ENCODE assay signal across 8 mouse cellular contexts in genomic region chr1:132416244-132416942, GRCm38 (mm10). TPM values are rescaled to one million over a fixed set of nuclear protein-coding genes. Genes with fewer than 3 reads are reported as not detected.
A peak's percentile ranks its signal among the peaks of the same experiment; 100 is the strongest.
DNase-seq lines count a peak whose midpoint lies in the region; ATAC-seq and TF ChIP-seq lines count a peak whose summit lies in the region.

No protein-coding gene starts in this region.

- H3K9me3 ChIP-seq in heart, postnatal 0 days (replicated peaks; ENCODE audit: control insufficient read depth, low read length), result no peaks in the 10 kb centered on the region
- H3K9me3 ChIP-seq in stomach, embryonic 14.5 days (ENCODE audit: control insufficient read depth, low read depth, low read length), result no peaks in the 10 kb centered on the region

- no peak for ATAC-seq in heart, postnatal 0 days (ENCODE audit: insufficient read depth, low read depth)
- no peak for ATAC-seq in stomach, embryonic 14.5 days (ENCODE audit: insufficient number of reproducible peaks, insufficient read depth, low FRiP score, low read depth)
- no peak for ATAC-seq in frontal cortex, adult (ENCODE audit: low TSS enrichment)

- H3K36me3 ChIP-seq in spleen, adult 2 months (ENCODE audit: control insufficient read depth, insufficient read depth, low read length), result no peaks in the 10 kb centered on the region
- H3K36me3 ChIP-seq in heart, postnatal 0 days (replicated peaks; ENCODE audit: control insufficient read depth, insufficient read depth, low read length), result no peaks in the 10 kb centered on the region
- H3K36me3 ChIP-seq in stomach, embryonic 14.5 days (ENCODE audit: control insufficient read depth, insufficient read depth, low read length), result no peaks in the 10 kb centered on the region

- H3K4me1 ChIP-seq in spleen, adult 2 months (ENCODE audit: control insufficient read depth, insufficient read depth, insufficient read length), result no peaks in the 10 kb centered on the region; the same call in 1 of the 2 replicates
- peaks cover 13% of the 10 kb centered on the region for H3K4me1 ChIP-seq in heart, postnatal 0 days (ENCODE audit: control insufficient read depth, insufficient read depth)
- peaks cover 15% of the 10 kb centered on the region; the same call in 1 of the 2 replicates for H3K4me1 ChIP-seq in stomach, embryonic 14.5 days (ENCODE audit: control insufficient read depth, insufficient read depth, low read length)

- no peak for TF ChIP-seq EP300 in heart, postnatal 0 days (IDR thresholded peaks at IDR 0.05; ENCODE audit: low read depth)

- no peak overlapping the region for H3K27ac ChIP-seq in spleen, adult 2 months (ENCODE audit: insufficient read depth, low read length)
- no peak overlapping the region for H3K27ac ChIP-seq in heart, postnatal 0 days (ENCODE audit: low read depth)
- H3K27ac ChIP-seq in stomach, embryonic 14.5 days (ENCODE audit: low read length), result no peak overlapping the region

- H3K4me3 ChIP-seq in spleen, adult 2 months (ENCODE audit: extremely low read depth, insufficient read depth, insufficient read length), result peak overlapping the region; percentile 0; the same call in 1 of the 2 replicates
- no peak overlapping the region for H3K4me3 ChIP-seq in heart, postnatal 0 days (ENCODE audit: low read depth, low read length)
- 0 out of 2 replicates have a peak overlapping the region, but pooled peaks have one; percentile 77 for H3K4me3 ChIP-seq in stomach, embryonic 14.5 days (ENCODE audit: low read depth, low read length)

- no peaks in the 10 kb centered on the region for H3K27me3 ChIP-seq in spleen, adult 2 months (ENCODE audit: control insufficient read depth, insufficient read depth, low read length)
- no peaks in the 10 kb centered on the region for H3K27me3 ChIP-seq in heart, postnatal 0 days (ENCODE audit: control insufficient read depth, insufficient read depth, low read length)
- no peaks in the 10 kb centered on the region for H3K27me3 ChIP-seq in stomach, embryonic 14.5 days (ENCODE audit: control insufficient read depth, insufficient read depth, low read length)

- 23% methylated on average over 8 of the region's 8 CpGs for WGBS in spleen, adult 2 months
- WGBS in heart, postnatal 0 days, result 52% methylated on average over 8 of the region's 8 CpGs
- WGBS in stomach, embryonic 14.5 days, result 70% methylated on average over 8 of the region's 8 CpGs

- TF ChIP-seq POLR2A in spleen, adult 2 months (IDR thresholded peaks at IDR 0.05; ENCODE audit: low read depth, low read length), result no peak

- no peak overlapping the region for H3K9ac ChIP-seq in heart, postnatal 0 days (replicated peaks; ENCODE audit: low read depth, low read length)
- H3K9ac ChIP-seq in stomach, embryonic 14.5 days (replicated peaks; ENCODE audit: low read depth, low read length), result no peak overlapping the region

- DNase-seq in heart, adult 11 months, result peak; percentile 89
- no peak for DNase-seq in heart, postnatal 36 days
- no peak for DNase-seq in spleen, adult 2 months (ENCODE audit: low read depth in 1 of 2, low spot score in 2 of 2)
- DNase-seq in spleen, adult 12 weeks (ENCODE audit: low spot score), result no peak
- no peak for DNase-seq in heart, postnatal 0 days (ENCODE audit: low spot score)
- no peak for DNase-seq in adrenal gland, postnatal 25 days

- H3K4me2 ChIP-seq in heart, postnatal 0 days (ENCODE audit: low read depth, low read length), result peak overlapping the region; percentile 89; the same call in 1 of the 2 replicates
- H3K4me2 ChIP-seq in stomach, embryonic 14.5 days (replicated peaks; ENCODE audit: low read depth, low read length), result peak overlapping the region; percentile 65

- intact Hi-C loops in heart, postnatal 36 days (cut with DNase I), result loop anchor here (1.0 to 5.0 kb wide), 3 partner anchors 20 to 104 kb away; partner anchors contain the start of gene Tmcc2

- no peak for TF ChIP-seq CTCF in spleen, adult 2 months (IDR thresholded peaks at IDR 0.05; ENCODE audit: extremely low read depth, insufficient read depth, insufficient read length, insufficient replicate concordance)
- TF ChIP-seq CTCF in heart, postnatal 0 days (IDR thresholded peaks at IDR 0.05; ENCODE audit: low read depth), result no peak

RNA-seq across cellular contexts. Expression of gene Dstyk, which starts 1.0 kb away (rescaled TPM):
- 10 to 100 TPM; 16.6 to 17.0 TPM for total RNA-seq in heart, postnatal 36 days (2021)
- polyA plus RNA-seq in spleen, adult 2 months (2012; rRNA removed), result 4.6 and 5.3 TPM in 2 replicates
- total RNA-seq in heart, postnatal 0 days (2014; rRNA removed; ENCODE audit: low replicate concordance), result 6.7 and 37.6 TPM in 2 replicates
- polyA plus RNA-seq in heart, postnatal 0 days (2015; fragmentation: Nextera tagmentation; extraction: Ambion mirVana), result 6.3 and 6.7 TPM in 2 replicates
- 17.3 and 20.9 TPM in 2 replicates for polyA plus RNA-seq in stomach, embryonic 14.5 days (2014; fragmentation: Nextera tagmentation; extraction: Ambion mirVana)
- total RNA-seq in adrenal gland, postnatal 25 days (2021), result 20.7 and 26.8 TPM in 2 replicates

RNA-seq across cellular contexts. Expression of gene Tmcc2, which starts 25.3 kb away (rescaled TPM):
- 10 to 100 TPM; 18.2 to 19.7 TPM for total RNA-seq in heart, postnatal 36 days (2021)
- 116 and 244 TPM in 2 replicates for polyA plus RNA-seq in spleen, adult 2 months (2012; rRNA removed)
- total RNA-seq in heart, postnatal 0 days (2014; rRNA removed; ENCODE audit: low replicate concordance), result 19.9 and 20.4 TPM in 2 replicates
- 4.6 and 6.5 TPM in 2 replicates for polyA plus RNA-seq in heart, postnatal 0 days (2015; fragmentation: Nextera tagmentation; extraction: Ambion mirVana)
- polyA plus RNA-seq in stomach, embryonic 14.5 days (2014; fragmentation: Nextera tagmentation; extraction: Ambion mirVana), result 7.1 and 7.2 TPM in 2 replicates
- 8.4 and 8.6 TPM in 2 replicates for total RNA-seq in adrenal gland, postnatal 25 days (2021)
